Mouse (Mus musculus): Measurements from ENCODE around the gene Gm10337. TPM values are rescaled to one million over a fixed set of nuclear protein-coding genes. Genes with fewer than 3 reads are reported as not detected.

Gm10337 gene
- polyA plus RNA-seq, 3 experiments from 2014 or later, result not detected

DNA sequence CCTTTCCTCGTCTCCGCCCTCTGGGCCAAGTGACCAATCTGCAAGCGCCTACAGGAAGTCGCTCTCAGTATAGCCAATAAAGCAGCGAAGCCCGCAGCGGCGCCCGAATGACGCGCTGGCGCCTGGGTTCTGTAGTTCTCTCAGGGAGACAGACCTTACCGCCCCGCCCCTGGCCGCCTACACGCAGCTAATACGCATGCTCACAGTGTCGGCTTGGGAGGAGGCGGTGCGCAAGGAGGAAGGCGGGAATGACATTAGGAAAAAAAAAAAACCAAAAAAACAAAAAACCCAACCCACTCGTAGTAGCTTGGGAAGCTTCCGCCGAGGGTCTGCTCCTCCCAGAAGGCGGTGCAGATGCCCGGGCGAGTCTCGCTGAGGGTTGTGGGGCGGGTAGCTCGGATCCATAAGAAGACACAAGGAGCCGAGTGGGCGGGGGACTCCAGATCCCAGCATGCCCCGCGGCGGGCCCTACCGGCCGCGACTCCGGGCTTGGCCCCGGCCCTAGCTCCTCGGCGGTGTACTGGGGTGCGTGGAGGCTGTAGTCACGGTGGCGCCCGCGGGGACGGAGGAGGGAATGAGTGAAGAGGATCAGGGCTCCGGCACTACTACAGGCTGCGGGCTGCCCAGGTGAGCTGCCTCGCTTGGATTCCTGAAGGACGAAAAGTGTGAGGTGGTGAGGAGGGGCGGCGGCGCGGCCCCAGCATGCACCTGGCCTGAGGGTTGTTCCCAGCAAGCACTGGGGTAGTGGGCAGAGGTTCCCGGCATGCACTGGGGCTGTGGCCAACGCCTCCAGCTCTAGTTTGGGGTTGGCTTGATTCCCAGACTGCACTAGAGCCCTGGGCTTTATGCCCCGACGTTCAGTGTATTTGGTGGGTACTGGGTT is 14.7 kb downstream of the Gm10337 start, which contains the start of gene Tarbp2:
TSS of gene Tarbp2 (plus strand) at position 217 of the 883 bp plus-strand sequence.
- peak; percentile 88 for ATAC-seq

DNA sequence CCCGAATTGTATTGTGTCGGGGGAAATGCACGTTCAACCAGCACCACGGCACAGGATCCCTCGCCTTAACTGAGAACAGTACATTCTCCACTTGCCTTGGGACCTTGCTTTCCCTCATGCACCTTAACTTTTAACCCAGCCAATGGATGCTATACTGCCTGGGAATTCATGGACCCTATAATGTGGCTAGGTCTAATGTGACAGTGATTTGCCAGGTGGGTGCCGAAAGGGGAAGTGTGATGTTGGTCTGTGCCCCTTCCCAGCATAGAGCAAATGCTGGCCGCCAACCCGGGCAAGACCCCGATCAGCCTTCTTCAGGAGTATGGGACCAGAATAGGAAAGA is 15.3 kb downstream of the Gm10337 start:
- no peak for ATAC-seq

DNA sequence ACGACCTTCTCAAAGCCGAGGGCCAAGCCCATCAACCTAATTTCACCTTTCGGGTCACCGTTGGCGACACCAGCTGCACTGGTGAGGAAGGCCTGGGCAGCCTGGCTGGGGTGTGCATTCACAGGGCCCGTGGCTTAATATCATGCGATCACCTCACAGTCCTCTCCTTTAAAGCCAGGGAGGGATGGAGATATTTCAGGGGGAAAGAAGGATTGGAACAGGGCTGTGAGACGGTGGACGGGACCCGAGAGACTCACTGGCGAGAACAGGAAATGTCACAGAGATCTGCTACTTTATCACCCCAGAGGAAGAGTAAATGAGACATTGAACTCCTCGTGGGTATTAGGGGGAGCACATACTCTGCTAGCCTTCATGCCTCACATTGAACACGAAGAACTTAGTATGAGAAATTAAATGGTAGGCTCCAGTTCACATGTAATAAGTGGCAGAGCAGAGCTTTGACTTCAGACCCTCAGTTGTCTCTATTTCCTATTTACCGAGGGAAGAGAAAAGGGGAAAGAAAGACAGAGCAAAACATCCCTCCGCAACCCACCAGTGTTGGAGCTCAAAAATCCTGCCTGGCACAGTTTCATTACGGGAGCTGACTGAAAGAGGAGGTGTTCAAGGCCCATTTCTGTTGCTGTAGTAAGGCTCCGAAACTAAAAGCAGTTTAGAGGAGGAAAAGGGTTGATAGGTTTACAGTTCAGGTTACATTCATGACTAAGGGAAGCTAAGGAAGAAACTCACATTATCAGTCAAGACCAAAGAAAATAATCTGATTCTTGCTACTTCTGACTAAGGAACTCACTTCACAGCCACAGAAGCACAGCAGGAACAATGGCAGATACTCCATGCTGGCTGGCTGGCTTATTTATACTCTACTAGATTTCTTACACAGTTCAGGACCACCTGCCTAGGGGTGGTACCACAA is 16.0 kb downstream of the Gm10337 start:
- ATAC-seq, result no peak

DNA sequence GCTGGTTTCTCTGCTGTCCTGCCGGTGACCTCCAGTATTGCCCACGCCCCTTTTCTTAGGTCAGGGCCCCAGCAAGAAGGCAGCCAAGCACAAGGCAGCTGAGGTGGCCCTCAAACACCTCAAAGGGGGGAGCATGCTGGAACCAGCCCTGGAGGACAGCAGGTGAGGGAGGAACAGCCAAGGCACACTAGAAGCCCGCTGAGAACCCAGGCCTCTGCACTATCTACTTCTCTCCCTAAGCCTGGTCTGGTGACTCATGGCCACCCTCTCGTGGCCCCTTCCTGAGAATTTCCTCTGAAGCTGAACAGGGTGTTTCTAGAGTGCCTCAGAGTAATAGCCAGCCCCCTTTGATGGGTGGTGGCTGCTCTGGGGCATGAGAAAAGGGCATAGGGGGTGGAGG is 16.9 kb downstream of the Gm10337 start:
- ATAC-seq, result no peak

- no peak for ATAC-seq
Observed at GRCm38 (mm10) chr15:102521480-102521879, 18.0 kb downstream of the Gm10337 start.

- ATAC-seq, result peak; percentile 85
Observed at GRCm38 (mm10) chr15:102524892-102525485, 21.5 kb downstream of the Gm10337 start, which contains the start of gene Npff. TSS of gene Npff (minus strand) at chr15:102524942.

GRCm38 (mm10) chr15:102526111-102527002 is 22.8 kb downstream of the Gm10337 start:
- no peak for ATAC-seq

DNA sequence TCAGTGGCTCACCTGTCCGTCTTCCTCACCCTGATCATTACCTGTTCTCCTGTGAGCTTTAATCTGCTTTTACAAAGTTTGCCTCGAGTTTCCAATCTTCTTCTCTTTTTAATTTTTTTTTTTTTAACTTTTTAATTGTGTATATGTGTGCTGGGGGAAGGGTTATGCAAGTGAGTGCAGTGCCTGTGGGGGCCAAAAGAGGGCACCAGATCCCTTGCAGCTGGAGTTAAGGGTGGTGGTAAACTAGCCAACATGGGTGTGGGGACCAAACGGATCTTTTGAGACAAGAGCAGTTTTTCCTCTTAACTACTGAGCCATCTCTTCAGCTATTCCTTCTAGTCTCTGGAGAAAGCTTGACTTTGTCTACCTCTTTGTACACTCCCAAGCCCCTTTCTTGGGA is 24.4 kb downstream of the Gm10337 start:
- no peak for ATAC-seq

DNA sequence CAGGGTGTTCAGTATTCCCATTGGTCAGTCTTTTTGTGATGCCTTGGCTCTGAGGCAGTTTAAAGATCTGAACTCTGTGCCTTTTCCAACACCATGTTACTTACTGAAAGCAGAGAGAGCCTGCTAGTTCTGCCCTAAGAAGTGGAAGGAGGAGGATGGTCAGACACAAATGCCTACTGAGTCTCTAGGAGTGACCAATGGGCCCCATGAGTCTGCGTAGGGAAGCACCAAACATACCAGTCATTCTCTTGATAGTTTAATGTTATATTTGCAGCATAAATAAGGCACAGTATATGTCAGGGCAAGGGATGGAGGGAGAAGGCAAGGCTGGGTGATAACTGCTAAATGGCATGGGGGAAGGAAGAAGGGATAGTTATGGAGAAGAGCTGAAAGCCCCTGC is 24.9 kb downstream of the Gm10337 start:
- no peak for ATAC-seq

- no peak for ATAC-seq
Observed at GRCm38 (mm10) chr15:102530566-102530965, 27.0 kb downstream of the Gm10337 start.

GRCm38 (mm10) chr15:102531586-102531985 is 28.1 kb downstream of the Gm10337 start:
- ATAC-seq, result no peak

GRCm38 (mm10) chr15:102532106-102532900 is 28.8 kb downstream of the Gm10337 start:
- no peak for ATAC-seq

DNA sequence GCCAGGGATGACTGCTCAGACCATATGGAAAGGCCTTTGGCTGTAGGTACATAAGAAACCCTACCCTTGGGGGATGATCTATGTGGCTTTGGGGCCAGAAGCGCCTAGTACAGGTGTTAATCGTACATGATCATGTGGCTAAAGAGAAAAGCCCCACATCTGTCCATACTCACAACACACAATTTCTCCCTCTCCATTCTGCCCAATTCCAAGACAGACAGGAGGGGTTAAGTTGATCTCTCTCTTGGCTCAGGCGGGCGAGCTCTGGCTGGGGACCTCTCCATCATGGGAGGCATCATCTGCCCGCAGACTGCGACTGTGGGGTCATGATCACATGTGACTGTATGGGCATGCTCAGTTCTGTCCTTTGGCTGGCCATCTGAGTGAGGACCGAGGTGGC is 30.4 kb downstream of the Gm10337 start:
- no peak for ATAC-seq

DNA sequence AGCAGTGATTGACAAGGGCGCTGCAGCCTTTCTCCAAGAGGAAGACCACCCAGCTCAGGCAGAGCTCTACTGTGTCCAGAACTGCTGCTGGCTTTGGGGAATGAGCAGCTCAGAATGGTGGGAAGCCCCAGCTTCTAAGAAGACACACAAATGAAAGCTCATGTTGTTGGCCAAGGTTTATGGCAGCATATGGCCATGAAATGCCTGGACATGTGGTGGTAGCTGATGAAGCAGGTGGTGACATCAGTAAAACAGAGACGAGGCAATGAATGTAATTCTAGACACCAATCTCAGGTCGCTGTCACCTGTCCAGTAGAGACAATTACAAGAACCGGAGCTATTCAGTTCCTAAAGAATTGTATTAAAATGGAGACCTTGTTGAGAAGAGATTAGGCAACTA is 41.3 kb downstream of the Gm10337 start:
- no peak for ATAC-seq

- ATAC-seq, result no peak
Observed at GRCm38 (mm10) chr15:102546246-102546645, 42.7 kb downstream of the Gm10337 start.

DNA sequence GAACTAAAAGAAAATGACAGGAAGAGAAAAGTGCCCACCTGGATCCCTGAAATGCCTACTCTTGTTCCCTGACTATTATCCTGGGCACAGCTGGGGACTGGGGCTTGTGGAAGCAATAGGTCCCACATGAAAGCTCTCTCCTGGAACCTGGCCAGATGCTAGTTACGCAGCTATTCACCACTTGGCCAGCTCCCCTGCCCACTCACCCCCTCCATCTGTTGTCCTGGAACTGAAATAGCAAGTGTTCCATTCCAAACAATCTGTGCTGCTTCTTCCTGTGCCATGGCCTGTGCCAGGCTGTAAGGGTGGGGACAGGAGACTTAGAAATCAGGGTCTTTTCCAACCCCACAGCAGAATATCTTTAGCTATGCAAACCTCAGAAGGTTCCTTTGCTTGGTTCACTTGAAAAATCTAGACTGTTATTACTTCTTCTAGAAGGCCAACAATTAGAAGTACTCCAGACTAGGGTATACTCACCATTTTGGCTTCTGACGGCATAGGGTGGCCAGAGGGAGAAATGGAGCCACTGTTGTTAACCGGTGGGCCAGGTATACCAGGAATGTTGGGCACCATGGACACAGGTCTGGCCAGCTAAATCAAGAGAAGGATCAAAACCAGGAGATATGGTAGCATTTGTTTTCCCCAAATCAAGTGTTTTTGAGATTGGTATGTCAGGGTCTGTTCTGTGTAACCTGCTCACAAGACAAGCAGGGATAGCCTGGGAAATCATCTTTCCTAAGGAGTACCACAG is 43.3 kb downstream of the Gm10337 start:
- ATAC-seq, result no peak

DNA sequence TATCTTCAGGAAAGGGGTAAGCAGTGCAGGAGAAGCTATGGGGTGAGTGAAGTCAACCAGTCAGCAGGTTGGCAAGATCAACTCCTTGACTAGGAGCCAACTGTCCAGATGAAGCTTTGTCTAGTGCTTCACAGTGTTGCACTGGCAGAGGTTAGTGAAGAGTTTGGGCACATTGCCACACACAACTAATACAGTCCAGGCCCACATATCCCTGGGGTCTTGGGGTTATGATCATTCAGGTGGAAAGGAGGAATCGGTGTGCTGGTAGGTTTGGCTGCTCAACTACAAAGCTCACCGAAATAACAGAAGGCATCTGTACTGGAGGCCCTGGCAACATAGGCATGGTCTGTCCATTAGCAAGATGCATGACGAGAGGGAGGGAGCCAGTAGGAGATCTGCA is 44.0 kb downstream of the Gm10337 start:
- ATAC-seq, result no peak

- no peak for ATAC-seq
Observed at GRCm38 (mm10) chr15:102552599-102552998, 49.1 kb downstream of the Gm10337 start.

Measured in inflammation-experienced regulatory T-cells, adult 6 months (primary cell).